Mouse (Mus musculus) neural tube, embryonic 14.5 days (tissue): Measurements from ENCODE around the gene Rps8. TPM values are rescaled to one million over a fixed set of nuclear protein-coding genes. Genes with fewer than 3 reads are reported as not detected.

ENCODE experiments used
- ATAC-seq: fragments of 200-750 bp; cut with Nextera tagmentation; 2 replicates; pipeline ENCODE4 v1.8.0; 2017; ENCODE audit warnings: low read depth, mild to moderate bottlenecking, moderate TSS enrichment, moderate library complexity
- H3K27ac ChIP-seq: fragments of 300-500 bp; sonication (generic); 2 replicates; pipeline ENCODE4 v1.5.1; 2014; ENCODE audit warnings: low read depth, mild to moderate bottlenecking, control low read depth, low read length, moderate library complexity, mixed read lengths
- H3K27me3 ChIP-seq: fragments of 300-500 bp; sonication (generic); 2 replicates; pipeline ENCODE4 v1.6.1; 2014; ENCODE audit warnings: low read length; ENCODE audit not compliant: control insufficient read depth, insufficient read depth
- H3K36me3 ChIP-seq: fragments of 300-500 bp; sonication (generic); 2 replicates; pipeline ENCODE4 v1.6.1; 2014; ENCODE audit warnings: low read length, mixed read lengths; ENCODE audit not compliant: control insufficient read depth, insufficient read depth
- H3K4me1 ChIP-seq: fragments of 300-500 bp; sonication (generic); 2 replicates; pipeline ENCODE4 v1.6.1; 2014; ENCODE audit warnings: low read length; ENCODE audit not compliant: control insufficient read depth, insufficient read depth
- H3K4me2 ChIP-seq: fragments of 300-500 bp; sonication (generic); 2 replicates; pipeline ENCODE4 v1.6.1; 2014; ENCODE audit warnings: mild to moderate bottlenecking, low read depth, low read length, control low read depth
- H3K4me3 ChIP-seq: fragments of 300-500 bp; sonication (generic); 2 replicates; pipeline ENCODE4 v1.5.1; 2014; ENCODE audit warnings: low read depth, low read length, control low read depth, mixed read lengths
- H3K9ac ChIP-seq: fragments of 300-500 bp; sonication (generic); replicated peaks from 2 replicates; pipeline ENCODE4 v1.6.1; 2014; ENCODE audit warnings: low read depth, mild to moderate bottlenecking, control low read depth, low read length, mixed read lengths
- H3K9me3 ChIP-seq: fragments of 300-500 bp; sonication (generic); 2 replicates; pipeline ENCODE4 v1.6.1; 2016; ENCODE audit warnings: low read length; ENCODE audit not compliant: control insufficient read depth
- WGBS: fragments of 180-500 bp; shearing (Covaris S2); extraction: QIAGEN DNeasy Blood & Tissue Kit; methylation state at CpG from one replicate; pipeline ENCODE4 v1.1.7; 2014; 5-methylcytosine and 5-hydroxymethylcytosine counted together
- polyA plus RNA-seq: library from polyadenylated mRNA; unstranded; fragments of >200 nt; fragmentation: Nextera tagmentation; extraction: Ambion mirVana; gene quantifications from 2 replicates; pipeline ENCODE4 v1.2.1, GENCODE M21; 2014

Gene Rps8
- polyA plus RNA-seq, 1 experiment from 2014 or later: 599 TPM

- Histone ChIP-seq H3K4me1 (peaks cover 17% of the 10 kb centered on the region; the same call in 1 of the 2 replicates), H3K36me3 (no peaks in the 10 kb centered on the region), H3K4me3 (no peak overlapping the region), H3K27me3 (no peaks in the 10 kb centered on the region), H3K4me2 (no peak overlapping the region), H3K9ac (no peak overlapping the region), H3K27ac (no peak overlapping the region), H3K9me3 (no peaks in the 10 kb centered on the region)
- ATAC-seq: no peak
- WGBS: 86% methylated on average over 4 of the region's 4 CpGs
Measured at GRCm38 (mm10) chr4:117122209-117122608, 33.8 kb downstream of the Rps8 start.

GRCm38 (mm10) chr4:117120445-117121414, 35.3 kb downstream of the Rps8 start:
- Histone ChIP-seq H3K4me2 (peak overlapping the region; percentile 75), H3K4me1 (peaks cover 14% of the 10 kb centered on the region; the same call in 1 of the 2 replicates), H3K36me3 (no peaks in the 10 kb centered on the region), H3K9ac (peak overlapping the region; percentile 73), H3K9me3 (no peaks in the 10 kb centered on the region), H3K4me3 (peak overlapping the region; percentile 66), H3K27ac (peak overlapping the region; percentile 95), H3K27me3 (no peaks in the 10 kb centered on the region)
- peak; percentile 94 for ATAC-seq
- under 1% methylated on average over 69 of the region's 69 CpGs for WGBS

DNA sequence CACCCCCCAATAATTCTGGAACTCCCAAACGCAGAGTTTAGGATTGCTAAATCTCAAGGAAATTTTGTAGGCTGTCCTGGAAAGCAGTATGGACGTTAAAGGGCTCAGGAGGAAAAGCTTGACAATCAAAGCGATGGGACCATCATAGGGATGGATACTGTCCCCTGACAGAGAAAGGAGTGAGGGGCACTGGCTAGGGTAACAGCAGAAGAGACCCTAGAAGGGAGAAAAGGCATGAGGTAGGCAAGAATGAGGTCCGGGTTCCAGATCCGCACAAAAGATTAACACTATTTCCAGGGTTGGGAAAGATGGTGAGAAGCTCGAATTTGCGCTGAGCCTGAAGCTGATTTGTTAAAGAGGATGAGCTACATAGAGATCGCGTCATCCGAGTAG, 36.0 kb downstream of the Rps8 start:
- Histone ChIP-seq H3K4me2 (peak overlapping the region; percentile 75), H3K27ac (peak overlapping the region; percentile 95), H3K9ac (peak overlapping the region; percentile 73), H3K4me3 (peak overlapping the region; percentile 66), H3K27me3 (no peaks in the 10 kb centered on the region), H3K9me3 (no peaks in the 10 kb centered on the region), H3K36me3 (no peaks in the 10 kb centered on the region), H3K4me1 (peaks cover 7% of the 10 kb centered on the region; the same call in 1 of the 2 replicates)
- WGBS: 5% methylated on average over 10 of the region's 10 CpGs
- ATAC-seq: peak; percentile 18

- Histone ChIP-seq H3K4me1 (peaks cover 5% of the 10 kb centered on the region; the same call in 1 of the 2 replicates), H3K9ac (peak overlapping the region; percentile 73), H3K36me3 (no peaks in the 10 kb centered on the region), H3K4me3 (peak overlapping the region; percentile 66), H3K27ac (peak overlapping the region; percentile 95), H3K4me2 (peak overlapping the region; percentile 75), H3K9me3 (no peaks in the 10 kb centered on the region), H3K27me3 (no peaks in the 10 kb centered on the region)
- 72% methylated on average over 5 of the region's 5 CpGs for WGBS
- ATAC-seq: 0 out of 2 replicates have a peak, but pooled peaks have one; percentile 9
Measured at GRCm38 (mm10) chr4:117119636-117120035, 36.4 kb downstream of the Rps8 start.

- H3K27me3 ChIP-seq: no peaks in the 10 kb centered on the region
Measured at GRCm38 (mm10) chr4:117117931-117118330, 38.1 kb downstream of the Rps8 start.

DNA sequence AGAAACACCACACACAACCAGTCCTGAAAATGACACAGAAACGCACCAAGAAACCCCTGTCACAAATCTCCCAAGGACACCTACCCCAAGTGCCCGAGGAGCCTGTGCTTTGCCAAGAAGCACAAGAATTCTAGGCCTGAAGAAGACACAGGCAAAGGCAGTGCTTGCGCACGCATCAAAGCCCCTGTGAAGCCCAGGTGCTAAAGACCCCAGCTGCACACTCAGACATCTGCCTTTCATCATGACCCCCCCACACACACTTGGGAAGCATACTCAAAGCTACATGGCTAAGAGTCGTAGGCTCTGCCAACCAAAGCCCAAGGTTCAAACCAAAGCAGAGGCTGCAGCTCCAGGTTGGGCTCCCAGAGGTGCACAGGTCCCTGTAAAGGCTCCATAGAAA, 40.5 kb downstream of the Rps8 start:
- Histone ChIP-seq H3K4me3 (no peak overlapping the region), H3K27ac (no peak overlapping the region), H3K9ac (no peak overlapping the region), H3K36me3 (peaks cover 5% of the 10 kb centered on the region), H3K4me2 (no peak overlapping the region), H3K4me1 (peaks cover 5% of the 10 kb centered on the region; the same call in 1 of the 2 replicates), H3K9me3 (no peaks in the 10 kb centered on the region), H3K27me3 (no peaks in the 10 kb centered on the region)
- WGBS: 88% methylated on average over 5 of the region's 5 CpGs
- no peak for ATAC-seq

More at GRCm38 (mm10) chr4:117117931-117118330, 38.1 kb downstream of the Rps8 start:
- Histone ChIP-seq H3K9me3 (no peaks in the 10 kb centered on the region), H3K36me3 (no peaks in the 10 kb centered on the region; the same call in 1 of the 2 replicates), H3K27ac (no peak overlapping the region), H3K4me2 (no peak overlapping the region), H3K4me1 (peaks cover 5% of the 10 kb centered on the region; the same call in 1 of the 2 replicates), H3K9ac (no peak overlapping the region), H3K4me3 (no peak overlapping the region)
- no peak for ATAC-seq
- WGBS: 97% methylated on average over 7 of the region's 7 CpGs

GRCm38 (mm10) chr4:117113237-117113636, 42.8 kb downstream of the Rps8 start:
- no peak for ATAC-seq
- H3K9me3 ChIP-seq: no peaks in the 10 kb centered on the region
- H3K27ac ChIP-seq: no peak overlapping the region
- H3K4me1 ChIP-seq: no peaks in the 10 kb centered on the region
- 89% methylated on average over 1 of the region's 1 CpGs for WGBS
- H3K9ac ChIP-seq: no peak overlapping the region
- H3K27me3 ChIP-seq: no peaks in the 10 kb centered on the region
- H3K4me3 ChIP-seq: no peak overlapping the region
- H3K4me2 ChIP-seq: no peak overlapping the region
- H3K36me3 ChIP-seq: peaks cover 13% of the 10 kb centered on the region

GRCm38 (mm10) chr4:117110985-117111384, 45.1 kb downstream of the Rps8 start:
- no peak overlapping the region for H3K9ac ChIP-seq
- no peak overlapping the region for H3K4me3 ChIP-seq
- ATAC-seq: no peak
- WGBS: 93% methylated on average over 10 of the region's 11 CpGs
- no peak overlapping the region for H3K27ac ChIP-seq
- H3K4me1 ChIP-seq: no peaks in the 10 kb centered on the region
- no peak overlapping the region for H3K4me2 ChIP-seq
- no peaks in the 10 kb centered on the region for H3K9me3 ChIP-seq
- no peaks in the 10 kb centered on the region for H3K27me3 ChIP-seq
- peaks cover 17% of the 10 kb centered on the region for H3K36me3 ChIP-seq

- WGBS: 94% methylated on average over 13 of the region's 13 CpGs
- H3K9ac ChIP-seq: no peak overlapping the region
- no peak overlapping the region for H3K27ac ChIP-seq
- no peaks in the 10 kb centered on the region for H3K27me3 ChIP-seq
- no peak for ATAC-seq
- peaks cover 17% of the 10 kb centered on the region for H3K36me3 ChIP-seq
- H3K9me3 ChIP-seq: no peaks in the 10 kb centered on the region
- H3K4me2 ChIP-seq: no peak overlapping the region
- no peaks in the 10 kb centered on the region for H3K4me1 ChIP-seq
- H3K4me3 ChIP-seq: no peak overlapping the region
Measured at GRCm38 (mm10) chr4:117110249-117110648, 45.8 kb downstream of the Rps8 start.
